Mouse (Mus musculus) erythroblast, embryonic 14.5 days (primary cell): ENCODE measurements around the gene Tubb4b. TPM values are rescaled to one million over a fixed set of nuclear protein-coding genes. Genes with fewer than 3 reads are reported as not detected.

ENCODE experiments used
- H3K27me3 ChIP-seq: 2 replicates; pipeline ENCODE4 v1.6.1; 2012; ENCODE audit warnings: inconsistent platforms; ENCODE audit not compliant: control insufficient read depth
- H3K36me3 ChIP-seq: 2 replicates; pipeline ENCODE4 v1.6.1; 2012; ENCODE audit warnings: mild to moderate bottlenecking, inconsistent platforms; ENCODE audit not compliant: control insufficient read depth
- H3K4me1 ChIP-seq: 2 replicates; pipeline ENCODE4 v1.6.1; 2012; ENCODE audit warnings: inconsistent platforms; ENCODE audit not compliant: control insufficient read depth
- H3K4me3 ChIP-seq: replicated peaks from 2 replicates; pipeline ENCODE3; 2012; ENCODE audit warnings: moderate library complexity, mild to moderate bottlenecking, inconsistent platforms
- H3K9me3 ChIP-seq: 2 replicates; pipeline ENCODE4 v1.6.1; 2012; ENCODE audit warnings: low read length, inconsistent platforms, mixed read lengths; ENCODE audit not compliant: control insufficient read depth
- GATA1 ChIP-seq: IDR thresholded peaks from 2 replicates; pipeline ENCODE4 v1.6.1; 2012; ENCODE audit warnings: low read length, inconsistent platforms, mixed read lengths
- TAL1 ChIP-seq: IDR thresholded peaks from 3 replicates; pipeline ENCODE4 v1.6.1; 2012; ENCODE audit warnings: low read length, inconsistent platforms, mixed read lengths
- polyA plus RNA-seq: library from polyadenylated mRNA; stranded (reverse); fragments of >175 nt; gene quantifications from 2 replicates; pipeline ENCODE4 v1.2.3, GENCODE M21; 2012

Tubb4b gene
- polyA plus RNA-seq, 1 experiment, result 134 TPM

GRCm38 (mm10) chr2:25177685-25178084 is 46.8 kb downstream of the Tubb4b start:
- no peak for TF ChIP-seq TAL1
- no peak for TF ChIP-seq GATA1

GRCm38 (mm10) chr2:25177076-25177475 is 47.4 kb downstream of the Tubb4b start:
- peaks cover 55% of the 10 kb centered on the region for H3K27me3 ChIP-seq
- TF ChIP-seq GATA1, result no peak
- TF ChIP-seq TAL1, result no peak

More at GRCm38 (mm10) chr2:25177685-25178084, 46.8 kb downstream of the Tubb4b start:
- H3K4me3 ChIP-seq, result no peak overlapping the region
- peaks cover 88% of the 10 kb centered on the region for H3K4me1 ChIP-seq
- peaks cover 61% of the 10 kb centered on the region for H3K27me3 ChIP-seq
- no peaks in the 10 kb centered on the region for H3K36me3 ChIP-seq
- H3K9me3 ChIP-seq, result peaks cover 2% of the 10 kb centered on the region; the same call in 1 of the 2 replicates

DNA sequence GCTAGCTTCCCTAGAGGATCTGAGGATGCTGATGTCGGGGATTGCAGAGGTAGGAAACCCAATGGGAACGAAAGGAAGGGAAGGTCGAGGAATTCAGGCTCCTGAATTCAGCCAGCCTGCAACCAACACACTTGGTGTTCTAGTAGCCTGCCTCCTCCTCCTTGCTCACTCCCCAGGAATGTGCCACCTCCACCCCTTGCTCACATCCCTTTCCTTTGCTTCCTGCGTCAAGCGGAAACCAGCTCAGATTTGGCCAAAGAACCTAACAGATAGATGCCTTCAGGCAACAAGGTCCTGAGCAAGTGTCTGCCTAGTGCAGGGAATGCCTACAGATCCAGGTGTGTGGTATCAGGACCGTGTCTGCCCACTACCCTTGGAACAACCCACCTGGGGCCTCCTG is 47.9 kb downstream of the Tubb4b start:
- H3K9me3 ChIP-seq, result peaks cover 2% of the 10 kb centered on the region; the same call in 1 of the 2 replicates
- H3K4me1 ChIP-seq, result peaks cover 87% of the 10 kb centered on the region
- peaks cover 50% of the 10 kb centered on the region for H3K27me3 ChIP-seq
- no peak overlapping the region for H3K4me3 ChIP-seq
- H3K36me3 ChIP-seq, result no peaks in the 10 kb centered on the region
- TF ChIP-seq GATA1 (no peak), TAL1 (no peak)

More at GRCm38 (mm10) chr2:25177076-25177475, 47.4 kb downstream of the Tubb4b start:
- no peak overlapping the region for H3K4me3 ChIP-seq
- peaks cover 2% of the 10 kb centered on the region; the same call in 1 of the 2 replicates for H3K9me3 ChIP-seq
- H3K4me1 ChIP-seq, result peaks cover 88% of the 10 kb centered on the region
- H3K36me3 ChIP-seq, result no peaks in the 10 kb centered on the region

- TF ChIP-seq TAL1, result no peak
- no peak for TF ChIP-seq GATA1
- H3K36me3 ChIP-seq, result no peaks in the 10 kb centered on the region
- H3K27me3 ChIP-seq, result peaks cover 41% of the 10 kb centered on the region
- H3K9me3 ChIP-seq, result no peaks in the 10 kb centered on the region
- H3K4me1 ChIP-seq, result peaks cover 81% of the 10 kb centered on the region
- no peak overlapping the region for H3K4me3 ChIP-seq
Observed at GRCm38 (mm10) chr2:25175690-25176078, 48.8 kb downstream of the Tubb4b start.

DNA sequence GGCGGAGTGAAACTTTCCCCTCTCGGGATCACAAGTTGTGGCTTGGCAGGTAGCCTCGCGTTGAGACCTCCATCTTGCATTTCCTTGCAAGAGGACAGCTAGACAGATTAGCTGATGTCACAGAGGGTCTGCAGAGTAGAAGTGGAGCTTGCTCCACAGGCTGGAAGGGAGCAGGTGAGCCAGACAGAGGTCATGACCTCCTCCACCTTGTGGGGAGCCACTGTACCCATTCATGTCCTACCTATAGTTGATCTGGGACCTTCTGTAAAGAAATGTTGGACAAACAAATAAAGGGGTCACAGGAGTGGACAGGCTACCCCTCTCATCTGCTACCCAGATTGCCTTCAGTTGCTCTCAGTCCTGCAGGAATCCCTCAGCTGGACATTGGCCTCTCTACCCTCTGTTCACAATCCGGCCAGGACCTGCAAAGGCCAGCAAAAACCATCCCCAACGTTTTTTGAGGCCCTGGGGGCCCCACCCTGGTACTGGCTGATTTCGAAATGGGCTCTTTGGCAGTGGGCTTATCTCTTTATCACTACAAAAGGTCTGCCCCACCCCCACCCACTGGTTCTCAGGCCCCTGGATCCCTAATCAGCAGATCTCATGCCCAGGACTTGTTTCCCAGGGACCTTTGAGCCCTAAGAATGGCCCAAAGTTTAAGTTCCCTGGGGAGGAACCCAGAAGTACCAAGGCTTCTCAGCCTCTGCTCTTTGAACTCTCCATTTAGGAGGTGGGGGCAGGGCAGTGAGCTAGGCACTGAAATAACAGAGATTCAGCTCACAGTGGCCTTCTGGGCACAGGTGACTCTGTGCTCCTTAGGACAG is 49.4 kb downstream of the Tubb4b start:
- H3K4me1 ChIP-seq, result peaks cover 79% of the 10 kb centered on the region
- no peak for TF ChIP-seq TAL1
- no peak for TF ChIP-seq GATA1
- no peaks in the 10 kb centered on the region for H3K9me3 ChIP-seq
- no peaks in the 10 kb centered on the region for H3K36me3 ChIP-seq
- H3K4me3 ChIP-seq, result no peak overlapping the region
- H3K27me3 ChIP-seq, result peaks cover 35% of the 10 kb centered on the region

DNA sequence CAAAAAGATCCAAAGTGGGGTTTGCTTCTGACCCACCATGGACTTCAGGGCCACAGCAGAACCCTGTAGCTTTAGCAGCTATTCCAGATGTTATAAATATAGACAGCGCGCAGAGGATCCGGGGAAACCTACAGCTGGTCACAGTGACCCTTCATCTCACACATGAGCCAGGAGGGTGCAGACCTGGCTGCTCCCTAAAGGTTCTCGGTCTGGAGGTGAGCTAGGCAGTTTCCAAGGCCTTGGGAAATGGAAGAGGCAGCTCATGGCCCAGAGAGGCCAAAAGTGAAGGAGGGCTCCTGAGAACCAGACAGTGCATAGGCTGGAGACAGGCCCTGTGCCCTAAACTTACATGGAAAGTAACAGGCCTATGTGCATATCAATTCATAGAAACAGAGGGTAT is 50.7 kb downstream of the Tubb4b start:
- peaks cover 79% of the 10 kb centered on the region for H3K4me1 ChIP-seq
- no peaks in the 10 kb centered on the region for H3K36me3 ChIP-seq
- H3K9me3 ChIP-seq, result no peaks in the 10 kb centered on the region
- TF ChIP-seq GATA1, result no peak
- TF ChIP-seq TAL1, result no peak
- H3K27me3 ChIP-seq, result peaks cover 23% of the 10 kb centered on the region
- H3K4me3 ChIP-seq, result no peak overlapping the region

DNA sequence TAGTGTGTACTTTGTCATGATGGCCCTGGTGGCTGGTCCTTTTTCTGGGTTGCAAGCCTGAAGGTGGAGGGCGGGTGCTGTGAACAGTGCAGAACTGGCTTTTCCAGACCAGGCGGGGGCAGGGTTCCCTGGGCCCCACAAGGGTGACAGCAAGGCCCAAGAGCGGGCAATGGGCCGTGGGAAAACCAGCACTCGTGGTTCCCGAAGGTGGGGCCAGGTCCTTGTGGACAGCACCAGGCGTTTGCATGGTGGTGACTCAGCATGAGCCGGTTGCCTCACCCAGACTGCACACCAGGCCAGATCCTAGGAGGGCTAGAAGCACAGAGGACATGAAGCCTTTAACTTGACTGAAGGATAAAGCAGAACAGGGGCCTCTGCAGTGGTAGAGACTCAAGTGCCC is 51.9 kb downstream of the Tubb4b start:
- no peak overlapping the region for H3K4me3 ChIP-seq
- peaks cover 12% of the 10 kb centered on the region; the same call in 1 of the 2 replicates for H3K27me3 ChIP-seq
- TF ChIP-seq TAL1 (no peak), GATA1 (no peak)
- peaks cover 79% of the 10 kb centered on the region for H3K4me1 ChIP-seq
- no peaks in the 10 kb centered on the region for H3K9me3 ChIP-seq
- H3K36me3 ChIP-seq, result no peaks in the 10 kb centered on the region

Other genes with a start within 250 kb of the Tubb4b start
- gene Mrpl41, start 249.6 kb downstream of the Tubb4b start, polyA plus RNA-seq, result 5.1 and 5.8 TPM in 2 replicates
- gene Pnpla7, start 248.7 kb downstream of the Tubb4b start, polyA plus RNA-seq, result 0.52 and 0.80 TPM in 2 replicates
- 0.51 and 0.67 TPM in 2 replicates for gene Nsmf, start 170.3 kb downstream of the Tubb4b start, polyA plus RNA-seq
- 0.04 TPM in 1 of 2 replicates, not detected in the other for gene Entpd8, start 144.4 kb downstream of the Tubb4b start, polyA plus RNA-seq
- 0.04 TPM in 1 of 2 replicates, not detected in the other for gene Noxa1, start 129.6 kb downstream of the Tubb4b start, polyA plus RNA-seq
- gene Nrarp, start 43.9 kb downstream of the Tubb4b start, polyA plus RNA-seq, result 0.38 and 0.49 TPM in 2 replicates
- 0.02 and 0.03 TPM in 2 replicates for gene Tor4a, start 27.8 kb downstream of the Tubb4b start, polyA plus RNA-seq
- 1.8 TPM in 2 replicates for gene Nelfb, start 13.2 kb downstream of the Tubb4b start, polyA plus RNA-seq
- 0.03 TPM in 1 of 2 replicates, not detected in the other for gene Stpg3, start 10.1 kb downstream of the Tubb4b start, polyA plus RNA-seq
- not detected in 2 replicates for gene Fam166a, start 6.0 kb downstream of the Tubb4b start, polyA plus RNA-seq
- gene Slc34a3, start 9.7 kb upstream of the Tubb4b start, polyA plus RNA-seq, result not detected in 2 replicates
- not detected in 2 replicates for gene Rnf224, start 12.1 kb upstream of the Tubb4b start, polyA plus RNA-seq
- 0.07 and 0.18 TPM in 2 replicates for gene Rnf208, start 17.6 kb upstream of the Tubb4b start, polyA plus RNA-seq
- gene Cysrt1, start 17.8 kb upstream of the Tubb4b start, polyA plus RNA-seq, result not detected in 2 replicates
- 0.06 and 0.18 TPM in 2 replicates for gene AL732309.1, start 22.2 kb upstream of the Tubb4b start, polyA plus RNA-seq
- gene Tmem203, start 30.7 kb upstream of the Tubb4b start, polyA plus RNA-seq, result 0.99 and 1.6 TPM in 2 replicates
- gene Tprn, start 37.9 kb upstream of the Tubb4b start, polyA plus RNA-seq, result 0.82 and 1.3 TPM in 2 replicates
- gene Ssna1, start 47.7 kb upstream of the Tubb4b start, polyA plus RNA-seq, result 22.8 and 24.1 TPM in 2 replicates
- 2.1 and 2.2 TPM in 2 replicates for gene Anapc2, start 47.8 kb upstream of the Tubb4b start, polyA plus RNA-seq
- not detected in 2 replicates for gene Tmem210, start 63.4 kb upstream of the Tubb4b start, polyA plus RNA-seq
- not detected in 2 replicates for gene Lrrc26, start 65.2 kb upstream of the Tubb4b start, polyA plus RNA-seq
- gene Grin1, start 94.5 kb upstream of the Tubb4b start, polyA plus RNA-seq, result not detected in 2 replicates
- 0.86 and 1.3 TPM in 2 replicates for gene Man1b1, start 107.6 kb upstream of the Tubb4b start, polyA plus RNA-seq
- gene Dpp7, start 131.7 kb upstream of the Tubb4b start, polyA plus RNA-seq, result 0.24 and 0.76 TPM in 2 replicates
- gene Uap1l1, start 141.0 kb upstream of the Tubb4b start, polyA plus RNA-seq, result 0.04 and 0.17 TPM in 2 replicates
- gene Sapcd2, start 147.6 kb upstream of the Tubb4b start, polyA plus RNA-seq, result 10.3 and 12.6 TPM in 2 replicates
- not detected in 2 replicates for gene Entpd2, start 171.2 kb upstream of the Tubb4b start, polyA plus RNA-seq
- 0.19 TPM in 1 of 2 replicates, not detected in the other for gene Npdc1, start 174.6 kb upstream of the Tubb4b start, polyA plus RNA-seq
- 0.06 TPM in 1 of 2 replicates, not detected in the other for gene Fut7, start 198.6 kb upstream of the Tubb4b start, polyA plus RNA-seq
- 0.09 and 0.11 TPM in 2 replicates for gene Abca2, start 204.0 kb upstream of the Tubb4b start, polyA plus RNA-seq
- gene Clic3, start 232.1 kb upstream of the Tubb4b start, polyA plus RNA-seq, result not detected in 2 replicates
- 1.0 and 1.1 TPM in 2 replicates for gene Paxx, start 236.4 kb upstream of the Tubb4b start, polyA plus RNA-seq
- not detected in 2 replicates for gene Ptgds, start 245.3 kb upstream of the Tubb4b start, polyA plus RNA-seq